Mouse (Mus musculus): ENCODE measurements around the gene Sec1. TPM values are rescaled to one million over a fixed set of nuclear protein-coding genes. Genes with fewer than 3 reads are reported as not detected.

Gene Sec1
- polyA plus RNA-seq, 1 experiment from 2014 or later: 0.22 TPM

GRCm38 (mm10) chr7:45644872-45645590 is 49.2 kb downstream of the Sec1 start:
- H3K9me3 ChIP-seq (ENCODE audit: low read length): no peaks in the 10 kb centered on the region
- WGBS: 65% methylated on average over 6 of the region's 6 CpGs
- H3K27me3 ChIP-seq (ENCODE audit: insufficient read depth, low read length): no peaks in the 10 kb centered on the region
- H3K27ac ChIP-seq (ENCODE audit: low read length): no peak overlapping the region; the same call in 1 of the 2 replicates
- H3K9ac ChIP-seq (replicated peaks; ENCODE audit: low read length): peak overlapping the region; percentile 63
- no peak for ATAC-seq (ENCODE audit: low FRiP score, low TSS enrichment)
- peak overlapping the region; percentile 77 for H3K4me2 ChIP-seq (replicated peaks; ENCODE audit: low read depth, low read length)
- no peaks in the 10 kb centered on the region for H3K36me3 ChIP-seq (ENCODE audit: insufficient read depth, low read length)
- H3K4me1 ChIP-seq (ENCODE audit: insufficient read depth, low read length): peaks cover 41% of the 10 kb centered on the region
- H3K4me3 ChIP-seq (ENCODE audit: low read length): peak overlapping the region; percentile 44

DNA sequence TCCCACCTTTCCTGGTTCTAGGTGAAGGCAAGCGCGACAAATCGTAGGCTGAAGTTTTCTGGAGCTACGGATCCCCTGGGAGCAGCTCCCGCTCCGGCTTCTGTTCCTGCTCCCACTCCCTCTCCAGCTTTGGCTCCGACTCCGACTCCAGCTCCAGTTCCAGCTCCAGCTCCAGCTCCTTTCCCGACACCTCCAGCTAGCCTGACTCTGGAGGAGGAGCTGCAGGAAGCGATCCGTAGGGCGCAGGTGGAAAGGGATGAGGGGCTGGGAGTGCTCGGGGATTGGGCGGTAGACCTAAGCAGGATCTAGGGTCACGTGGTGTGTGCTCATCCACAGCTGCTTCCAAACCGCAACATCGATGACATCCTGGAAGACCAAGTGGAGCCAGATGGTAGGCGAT is 50.0 kb downstream of the Sec1 start:
- Histone ChIP-seq H3K4me3 (ENCODE audit: low read length) (peak overlapping the region; percentile 44), H3K9ac (replicated peaks; ENCODE audit: low read length) (peak overlapping the region; percentile 63), H3K27me3 (ENCODE audit: insufficient read depth, low read length) (no peaks in the 10 kb centered on the region), H3K4me2 (replicated peaks; ENCODE audit: low read depth, low read length) (peak overlapping the region; percentile 77), H3K4me1 (ENCODE audit: insufficient read depth, low read length) (peaks cover 50% of the 10 kb centered on the region), H3K9me3 (ENCODE audit: low read length) (no peaks in the 10 kb centered on the region), H3K36me3 (ENCODE audit: insufficient read depth, low read length) (no peaks in the 10 kb centered on the region), H3K27ac (ENCODE audit: low read length) (peak overlapping the region; percentile 89)
- WGBS: 15% methylated on average over 18 of the region's 18 CpGs
- peak; percentile 29; the same call in 1 of the 2 replicates for ATAC-seq (ENCODE audit: low FRiP score, low TSS enrichment)

- WGBS: 3% methylated on average over 28 of the region's 28 CpGs
- H3K27ac ChIP-seq (ENCODE audit: low read length): peak overlapping the region; percentile 92
- H3K4me2 ChIP-seq (replicated peaks; ENCODE audit: low read depth, low read length): peak overlapping the region; percentile 77
- no peaks in the 10 kb centered on the region for H3K9me3 ChIP-seq (ENCODE audit: low read length)
- peak; percentile 92 for ATAC-seq (ENCODE audit: low FRiP score, low TSS enrichment)
- H3K4me3 ChIP-seq (ENCODE audit: low read length): peak overlapping the region; percentile 53
- H3K9ac ChIP-seq (replicated peaks; ENCODE audit: low read length): peak overlapping the region; percentile 83
- no peaks in the 10 kb centered on the region for H3K27me3 ChIP-seq (ENCODE audit: insufficient read depth, low read length)
- peaks cover 50% of the 10 kb centered on the region for H3K4me1 ChIP-seq (ENCODE audit: insufficient read depth, low read length)
- H3K36me3 ChIP-seq (ENCODE audit: insufficient read depth, low read length): no peaks in the 10 kb centered on the region
Measured at GRCm38 (mm10) chr7:45643441-45644178, 50.6 kb downstream of the Sec1 start.

- 27% methylated on average over 16 of the region's 16 CpGs for WGBS
- peaks cover 55% of the 10 kb centered on the region for H3K4me1 ChIP-seq (ENCODE audit: insufficient read depth, low read length)
Measured at GRCm38 (mm10) chr7:45642503-45643255, 51.5 kb downstream of the Sec1 start.

DNA sequence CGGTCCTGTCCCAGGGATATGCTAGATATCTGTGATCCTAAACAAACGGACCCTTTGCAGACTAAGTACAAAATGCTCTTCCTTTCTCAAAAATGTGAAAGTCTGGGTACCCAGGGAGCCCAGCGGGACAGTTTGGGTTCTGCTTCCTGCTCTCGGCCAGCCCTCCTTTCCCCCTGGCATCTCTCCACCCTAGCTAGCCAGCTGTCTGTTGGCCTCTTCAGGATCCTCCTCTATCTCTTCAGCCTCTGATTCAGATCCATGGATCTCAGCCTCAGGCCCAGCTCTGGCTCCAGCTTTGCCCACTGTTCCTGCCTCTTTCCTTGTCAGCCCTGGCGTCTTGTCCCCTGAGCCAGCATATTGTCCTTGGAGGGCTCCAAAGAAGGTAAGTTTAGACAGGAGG is 52.1 kb downstream of the Sec1 start:
- peak overlapping the region; percentile 92 for H3K27ac ChIP-seq (ENCODE audit: low read length)
- H3K4me3 ChIP-seq (ENCODE audit: low read length): peak overlapping the region; percentile 53; the same call in 1 of the 2 replicates
- ATAC-seq (ENCODE audit: low FRiP score, low TSS enrichment): no peak
- peaks cover 55% of the 10 kb centered on the region for H3K4me1 ChIP-seq (ENCODE audit: insufficient read depth, low read length)
- H3K36me3 ChIP-seq (ENCODE audit: insufficient read depth, low read length): 0 out of 2 replicates have a peak, but pooled peaks cover 3% of the 10 kb centered on the region
- no peaks in the 10 kb centered on the region for H3K27me3 ChIP-seq (ENCODE audit: insufficient read depth, low read length)
- H3K4me2 ChIP-seq (replicated peaks; ENCODE audit: low read depth, low read length): peak overlapping the region; percentile 77
- no peaks in the 10 kb centered on the region for H3K9me3 ChIP-seq (ENCODE audit: low read length)
- 71% methylated on average over 5 of the region's 5 CpGs for WGBS
- peak overlapping the region; percentile 83 for H3K9ac ChIP-seq (replicated peaks; ENCODE audit: low read length)

More at GRCm38 (mm10) chr7:45642503-45643255, 51.5 kb downstream of the Sec1 start:
- H3K27me3 ChIP-seq (ENCODE audit: insufficient read depth, low read length): no peaks in the 10 kb centered on the region
- peak overlapping the region; percentile 83 for H3K9ac ChIP-seq (replicated peaks; ENCODE audit: low read length)
- H3K36me3 ChIP-seq (ENCODE audit: insufficient read depth, low read length): no peaks in the 10 kb centered on the region
- no peaks in the 10 kb centered on the region for H3K9me3 ChIP-seq (ENCODE audit: low read length)
- H3K27ac ChIP-seq (ENCODE audit: low read length): peak overlapping the region; percentile 92
- ATAC-seq (ENCODE audit: low FRiP score, low TSS enrichment): no peak
- peak overlapping the region; percentile 77 for H3K4me2 ChIP-seq (replicated peaks; ENCODE audit: low read depth, low read length)
- H3K4me3 ChIP-seq (ENCODE audit: low read length): peak overlapping the region; percentile 53

DNA sequence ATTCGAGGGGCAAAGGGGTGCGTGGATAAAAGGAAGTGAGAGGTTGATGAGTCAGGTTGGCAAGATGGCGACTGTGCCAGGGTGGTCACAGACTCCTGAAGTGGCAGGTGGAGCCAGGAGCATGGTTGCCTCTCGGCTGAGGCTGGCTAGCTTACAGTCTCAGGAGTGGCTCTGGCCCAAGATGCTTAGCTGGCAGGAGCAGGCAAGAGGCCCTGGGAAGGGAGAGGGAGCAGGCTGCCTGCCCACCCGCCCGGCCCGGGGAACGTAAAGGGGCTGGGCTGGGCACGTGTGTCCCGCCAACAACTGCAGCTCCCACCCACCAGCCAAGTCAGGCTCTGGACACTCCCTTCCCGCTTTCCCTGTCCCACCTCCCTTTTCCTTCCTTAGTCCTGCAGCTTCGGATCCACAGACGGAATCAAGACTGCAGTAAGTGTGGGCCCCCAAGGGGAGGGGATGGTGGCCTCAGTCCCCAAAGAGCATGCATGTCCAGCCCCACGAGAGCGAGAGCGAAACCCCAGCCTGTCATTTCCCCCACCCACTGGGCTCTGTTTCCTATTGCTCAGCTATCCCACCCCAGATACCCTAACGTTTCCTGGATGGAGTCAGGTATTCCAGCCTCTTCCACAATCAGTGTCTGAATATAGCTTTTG is 52.7 kb downstream of the Sec1 start:
- no peak for ATAC-seq (ENCODE audit: low FRiP score, low TSS enrichment)
- H3K4me2 ChIP-seq (replicated peaks; ENCODE audit: low read depth, low read length): peak overlapping the region; percentile 77
- H3K27me3 ChIP-seq (ENCODE audit: insufficient read depth, low read length): no peaks in the 10 kb centered on the region
- 41% methylated on average over 17 of the region's 17 CpGs for WGBS
- H3K9ac ChIP-seq (replicated peaks; ENCODE audit: low read length): peak overlapping the region; percentile 83
- peak overlapping the region; percentile 20; the same call in 1 of the 2 replicates for H3K4me3 ChIP-seq (ENCODE audit: low read length)
- no peaks in the 10 kb centered on the region for H3K9me3 ChIP-seq (ENCODE audit: low read length)
- H3K4me1 ChIP-seq (ENCODE audit: insufficient read depth, low read length): peaks cover 55% of the 10 kb centered on the region
- H3K36me3 ChIP-seq (ENCODE audit: insufficient read depth, low read length): peaks cover 8% of the 10 kb centered on the region
- peak overlapping the region; percentile 92 for H3K27ac ChIP-seq (ENCODE audit: low read length)

DNA sequence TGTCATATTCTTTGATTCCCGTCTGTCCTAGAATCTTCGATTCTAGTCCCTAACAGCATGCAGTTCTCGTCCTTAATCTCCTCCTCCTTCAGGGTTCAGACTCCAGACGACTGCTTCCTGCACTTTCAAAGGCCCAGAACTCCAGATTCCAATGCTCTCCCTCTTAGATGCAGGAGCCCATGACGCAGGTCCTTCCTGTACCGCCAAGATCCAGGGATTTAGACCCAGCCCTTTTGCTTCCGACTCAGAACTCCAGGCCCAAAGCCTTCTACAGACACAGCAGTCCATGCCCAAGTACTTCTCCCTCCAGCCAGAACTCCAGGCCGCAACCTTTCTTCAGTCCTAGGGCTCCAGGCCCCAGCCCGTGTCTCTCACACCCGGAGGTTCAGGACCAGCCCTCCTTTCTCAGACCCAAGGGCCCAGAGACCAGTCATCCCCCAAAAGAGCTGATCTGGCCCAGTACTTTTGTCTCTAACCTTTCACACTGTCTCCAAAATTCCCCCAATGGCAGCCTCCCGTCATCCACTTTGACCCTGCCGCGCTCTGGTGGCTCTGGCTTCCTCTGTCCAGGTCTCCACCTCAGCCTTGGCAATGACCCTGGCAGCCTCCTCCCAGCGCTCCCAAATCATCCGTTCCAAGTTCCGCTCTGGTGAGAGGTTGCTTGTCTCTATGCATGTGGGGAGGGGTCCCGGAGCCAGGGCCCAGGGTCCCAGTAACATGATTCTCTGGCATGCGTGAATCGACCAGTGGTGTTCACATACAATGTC is 53.8 kb downstream of the Sec1 start:
- WGBS: 57% methylated on average over 19 of the region's 19 CpGs
- Histone ChIP-seq H3K27me3 (ENCODE audit: insufficient read depth, low read length) (no peaks in the 10 kb centered on the region), H3K4me2 (replicated peaks; ENCODE audit: low read depth, low read length) (no peak overlapping the region), H3K9me3 (ENCODE audit: low read length) (no peaks in the 10 kb centered on the region), H3K9ac (replicated peaks; ENCODE audit: low read length) (peak overlapping the region; percentile 27; the same call in 1 of the 2 replicates), H3K4me1 (ENCODE audit: insufficient read depth, low read length) (peaks cover 66% of the 10 kb centered on the region), H3K27ac (ENCODE audit: low read length) (peak overlapping the region; percentile 64), H3K36me3 (ENCODE audit: insufficient read depth, low read length) (peaks cover 13% of the 10 kb centered on the region), H3K4me3 (ENCODE audit: low read length) (no peak overlapping the region)
- no peak for ATAC-seq (ENCODE audit: low FRiP score, low TSS enrichment)

- H3K9ac ChIP-seq (replicated peaks; ENCODE audit: low read length): peak within 1 kb of the TSS; percentile 27; the same call in 1 of the 2 replicates
- H3K27me3 ChIP-seq (ENCODE audit: insufficient read depth, low read length): no peaks in the 10 kb centered on the region
- peaks cover 66% of the 10 kb centered on the region for H3K4me1 ChIP-seq (ENCODE audit: insufficient read depth, low read length)
- no peak for ATAC-seq (ENCODE audit: low FRiP score, low TSS enrichment)
- peak within 1 kb of the TSS; percentile 64 for H3K27ac ChIP-seq (ENCODE audit: low read length)
- peaks cover 13% of the 10 kb centered on the region for H3K36me3 ChIP-seq (ENCODE audit: insufficient read depth, low read length)
- H3K4me2 ChIP-seq (replicated peaks; ENCODE audit: low read depth, low read length): no peak within 1 kb of the TSS; the same call in 1 of the 2 replicates
- no peak within 1 kb of the TSS for H3K4me3 ChIP-seq (ENCODE audit: low read length)
- no peaks in the 10 kb centered on the region for H3K9me3 ChIP-seq (ENCODE audit: low read length)
- 23% methylated on average over 19 of the region's 19 CpGs for WGBS
Measured at GRCm38 (mm10) chr7:45639561-45640027, 54.6 kb downstream of the Sec1 start, which contains the start of gene Mamstr. Gene Mamstr (plus strand): TSS chr7:45639977.

Data from kidney, embryonic 16.5 days (tissue).